Mouse (Mus musculus): Measurements from ENCODE around the gene Nck2.

- TF ChIP-seq POLR2A (IDR thresholded peaks at IDR 0.05; ENCODE audit: insufficient read length, low read depth) (no peak), TCF3 (IDR thresholded peaks at IDR 0.05; ENCODE audit: insufficient read length, low read depth) (no peak), MAX (IDR thresholded peaks at IDR 0.05; ENCODE audit: low read depth) (no peak), POLR2AphosphoS2 (IDR thresholded peaks at IDR 0.05; ENCODE audit: insufficient read length, low read depth) (no peak), TCF12 (IDR thresholded peaks at IDR 0.05; ENCODE audit: insufficient read depth, poor library complexity, severe bottlenecking) (no peak), MYOD1 (IDR thresholded peaks at IDR 0.05; ENCODE audit: control insufficient read depth in 1 of 3, insufficient read length in 2 of 3, low read depth in 2 of 3) (no peak), SRF (IDR thresholded peaks at IDR 0.05; ENCODE audit: control insufficient read depth, insufficient read length, low read depth) (no peak), REST (IDR thresholded peaks at IDR 0.05; ENCODE audit: insufficient read depth, insufficient read length) (no peak), USF1 (IDR thresholded peaks at IDR 0.05; ENCODE audit: low read depth) (no peak)
These were observed at the start of gene Nck2 for GRCm38 (mm10) chr1:43444531-43444930.

Measured in myocyte (in vitro differentiated cells).